8 mouse cellular contexts compared by ENCODE assay signal in genomic region chr5:134063362-134064064, GRCm38 (mm10). TPM values are rescaled to one million over a fixed set of nuclear protein-coding genes. Genes with fewer than 3 reads are reported as not detected.
DNase-seq lines count a peak whose midpoint lies in the region; ATAC-seq and TF ChIP-seq lines count a peak whose summit lies in the region.

No protein-coding gene starts in this region.

- H3K9ac ChIP-seq in forebrain, embryonic 11.5 days (ENCODE audit: low read length) = no peak overlapping the region
- H3K9ac ChIP-seq in heart, embryonic 15.5 days = no peak overlapping the region

- H3K27me3 ChIP-seq in forebrain, embryonic 11.5 days (ENCODE audit: control insufficient read depth, insufficient read depth, low read length) = no peaks in the 10 kb centered on the region
- H3K27me3 ChIP-seq in heart, embryonic 15.5 days = 0 out of 2 replicates have a peak, but pooled peaks cover 11% of the 10 kb centered on the region

- TF ChIP-seq POLR2A in lung, adult 2 months (IDR thresholded peaks at IDR 0.05; ENCODE audit: borderline replicate concordance, extremely low read depth, low read depth, low read length) = no peak

- ATAC-seq in forebrain, embryonic 11.5 days (replicated peaks; ENCODE audit: low FRiP score) = 0 out of 2 replicates have a peak, but pooled peaks have one; percentile 51
- peak; percentile 31; the same call in 1 of the 2 replicates for ATAC-seq in heart, embryonic 15.5 days (replicated peaks; ENCODE audit: insufficient number of reproducible peaks, insufficient read depth, low FRiP score, low read depth)

- H3K27ac ChIP-seq in forebrain, embryonic 11.5 days (ENCODE audit: low read depth, low read length) = no peak overlapping the region
- H3K27ac ChIP-seq in heart, embryonic 15.5 days = no peak overlapping the region

- H3K4me3 ChIP-seq in forebrain, embryonic 11.5 days (ENCODE audit: low read depth, low read length) = no peak overlapping the region
- no peak overlapping the region for H3K4me3 ChIP-seq in heart, embryonic 15.5 days
- H3K4me3 ChIP-seq in lung, adult 2 months (replicated peaks; ENCODE audit: extremely low read depth, low read depth, low read length) = no peak overlapping the region

- 55% methylated on average over 15 of the region's 15 CpGs for WGBS in forebrain, embryonic 11.5 days
- WGBS in heart, embryonic 15.5 days = 40% methylated on average over 15 of the region's 15 CpGs
- 34% methylated on average over 15 of the region's 15 CpGs for WGBS in large intestine, adult 2 months
- WGBS in lung, adult 2 months = 39% methylated on average over 15 of the region's 15 CpGs

- peak; percentile 62 for TF ChIP-seq CTCF in lung, adult 2 months (IDR thresholded peaks at IDR 0.05; ENCODE audit: insufficient read depth, low read length)

- H3K36me3 ChIP-seq in forebrain, embryonic 11.5 days (ENCODE audit: control insufficient read depth, insufficient read depth, low read length) = no peaks in the 10 kb centered on the region
- no peaks in the 10 kb centered on the region for H3K36me3 ChIP-seq in heart, embryonic 15.5 days

- H3K4me1 ChIP-seq in forebrain, embryonic 11.5 days (replicated peaks; ENCODE audit: control insufficient read depth, insufficient read depth, low read length) = no peaks in the 10 kb centered on the region
- peaks cover 4% of the 10 kb centered on the region for H3K4me1 ChIP-seq in heart, embryonic 15.5 days (replicated peaks)
- H3K4me1 ChIP-seq in lung, adult 2 months (ENCODE audit: control insufficient read depth, insufficient read depth, low read length) = no peaks in the 10 kb centered on the region

- no peak overlapping the region for H3K4me2 ChIP-seq in forebrain, embryonic 11.5 days (ENCODE audit: low read depth, low read length, severe bottlenecking)
- no peak overlapping the region for H3K4me2 ChIP-seq in heart, embryonic 15.5 days

- no peaks in the 10 kb centered on the region for H3K9me3 ChIP-seq in forebrain, embryonic 11.5 days (ENCODE audit: control insufficient read depth, low read length)
- no peaks in the 10 kb centered on the region for H3K9me3 ChIP-seq in heart, embryonic 15.5 days (replicated peaks)

- DNase-seq in ES-CJ7 (ENCODE audit: low read depth, low spot score) = peak; percentile 80
- peak; percentile 30 for DNase-seq in c-Kit-positive CD71-negative TER-119-negative erythroid progenitor cells, embryonic 14.5 days (ENCODE audit: low read depth)
- peak; percentile 93 for DNase-seq in forebrain, embryonic 11.5 days (ENCODE audit: low spot score)
- peak; percentile 18 for DNase-seq in large intestine, adult 2 months (ENCODE audit: low read depth, low spot score)
- peak; percentile 65 for DNase-seq in lung, adult 2 months
- peak; percentile 94 for DNase-seq in retina, embryonic 14.5 days (ENCODE audit: low spot score)
- peak; percentile 68 to 77 for DNase-seq in urinary bladder, adult 18-20 months (ENCODE audit: low spot score in 2 of 2)

RNA-seq across cellular contexts. Expression of gene Castor2, which starts 36.0 kb away (rescaled TPM):
- 11.8 and 13.9 TPM in 2 replicates for polyA plus RNA-seq in forebrain, embryonic 11.5 days (2014; fragmentation: Nextera tagmentation; extraction: Ambion mirVana)
- 5.0 and 6.2 TPM in 2 replicates for polyA plus RNA-seq in heart, embryonic 15.5 days (2015; fragmentation: Nextera tagmentation; extraction: Ambion mirVana)
- polyA plus RNA-seq in large intestine, adult 2 months (2012; rRNA removed) = 7.3 and 8.6 TPM in 2 replicates
- polyA plus RNA-seq in lung, adult 2 months (2012; rRNA removed) = 6.6 and 11.2 TPM in 2 replicates

Comparison
In these comparisons a context has a peak if more than half of its experiments do, and no peak if none do; other contexts are left out.
1. DNase-seq: peak in every context shown above with its lines; median percentile 94 in retina, embryonic 14.5 days; 93 in forebrain, embryonic 11.5 days; 80 in ES-CJ7; 72 in urinary bladder, adult 18-20 months; 65 in lung, adult 2 months; 30 in c-Kit-positive CD71-negative TER-119-negative erythroid progenitor cells, embryonic 14.5 days; 18 in large intestine, adult 2 months.